Mouse (Mus musculus): ENCODE data around the gene Aars. TPM values are rescaled to one million over a fixed set of nuclear protein-coding genes. Genes with fewer than 3 reads are reported as not detected.
"Not testable (repeated sequence)": the region's sequence is repeated elsewhere in the genome, so short reads cannot be mapped to it uniquely, and the experiment has no call there.

Gene Aars
- polyA plus RNA-seq, 1 experiment from 2014 or later = 75.6 TPM

- H3K27ac ChIP-seq (replicated peaks) = no peak overlapping the region
- 77% methylated on average over 2 of the region's 2 CpGs for WGBS
- no peak for DNase-seq (ENCODE audit: low spot score)
- no peak overlapping the region for H3K4me3 ChIP-seq
- 0 out of 2 replicates have a peak, but pooled peaks cover 2% of the 10 kb centered on the region for H3K9me3 ChIP-seq (replicated peaks)
- no peaks in the 10 kb centered on the region for H3K27me3 ChIP-seq (ENCODE audit: low read depth, poor library complexity, severe bottlenecking)
- H3K4me1 ChIP-seq = peaks cover 38% of the 10 kb centered on the region
- H3K36me3 ChIP-seq = peaks cover 40% of the 10 kb centered on the region
Measured at GRCm38 (mm10) chr8:111058946-111059572, 26.1 kb downstream of the Aars start.

GRCm38 (mm10) chr8:111061688-111062071 lies 28.7 kb downstream of the Aars start:
- no peaks in the 10 kb centered on the region for H3K9me3 ChIP-seq (replicated peaks)
- H3K27me3 ChIP-seq (ENCODE audit: low read depth, poor library complexity, severe bottlenecking) = no peaks in the 10 kb centered on the region
- peaks cover 36% of the 10 kb centered on the region for H3K4me1 ChIP-seq
- peak; percentile 66 for DNase-seq (ENCODE audit: low spot score)
- peak overlapping the region; percentile 84 for H3K27ac ChIP-seq (replicated peaks)
- H3K36me3 ChIP-seq = peaks cover 21% of the 10 kb centered on the region
- WGBS = 1% methylated on average over 14 of the region's 14 CpGs
- peak overlapping the region; percentile 68 for H3K4me3 ChIP-seq

- peak; percentile 89 for DNase-seq (ENCODE audit: low spot score)
- Histone ChIP-seq H3K4me3 (peak overlapping the region; percentile 68), H3K4me1 (peaks cover 31% of the 10 kb centered on the region), H3K9me3 (replicated peaks) (no peaks in the 10 kb centered on the region), H3K27me3 (ENCODE audit: low read depth, poor library complexity, severe bottlenecking) (no peaks in the 10 kb centered on the region), H3K36me3 (peaks cover 20% of the 10 kb centered on the region), H3K27ac (replicated peaks) (peak overlapping the region; percentile 84)
- under 1% methylated on average over 27 of the region's 27 CpGs for WGBS
Measured at GRCm38 (mm10) chr8:111062072-111062757, 29.3 kb downstream of the Aars start.

- Histone ChIP-seq H3K9me3 (replicated peaks) (no peaks in the 10 kb centered on the region), H3K27me3 (ENCODE audit: low read depth, poor library complexity, severe bottlenecking) (no peaks in the 10 kb centered on the region), H3K4me3 (peak overlapping the region; percentile 68), H3K27ac (replicated peaks) (peak overlapping the region; percentile 84), H3K4me1 (peaks cover 24% of the 10 kb centered on the region), H3K36me3 (peaks cover 13% of the 10 kb centered on the region)
- WGBS = 61% methylated on average over 2 of the region's 2 CpGs
- DNase-seq (ENCODE audit: low spot score) = no peak
Measured at GRCm38 (mm10) chr8:111062893-111063292, 29.9 kb downstream of the Aars start.

- no peak for DNase-seq (ENCODE audit: low spot score)
- Histone ChIP-seq H3K4me1 (peaks cover 13% of the 10 kb centered on the region), H3K27ac (replicated peaks) (no peak overlapping the region), H3K4me3 (no peak overlapping the region), H3K9me3 (replicated peaks) (no peaks in the 10 kb centered on the region), H3K36me3 (no peaks in the 10 kb centered on the region), H3K27me3 (ENCODE audit: low read depth, poor library complexity, severe bottlenecking) (no peaks in the 10 kb centered on the region)
- 68% methylated on average over 4 of the region's 4 CpGs for WGBS
Measured at GRCm38 (mm10) chr8:111066308-111066707, 33.4 kb downstream of the Aars start.

- H3K9me3 ChIP-seq (replicated peaks) = no peaks in the 10 kb centered on the region
- peaks cover 7% of the 10 kb centered on the region for H3K4me1 ChIP-seq
- 27% methylated on average over 10 of the region's 10 CpGs for WGBS
- H3K27ac ChIP-seq (replicated peaks) = no peak overlapping the region
- H3K27me3 ChIP-seq (ENCODE audit: low read depth, poor library complexity, severe bottlenecking) = no peaks in the 10 kb centered on the region
- H3K36me3 ChIP-seq = no peaks in the 10 kb centered on the region
- no peak for DNase-seq (ENCODE audit: low spot score)
- H3K4me3 ChIP-seq = no peak overlapping the region
Measured at GRCm38 (mm10) chr8:111067439-111067838, 34.5 kb downstream of the Aars start.

GRCm38 (mm10) chr8:111068660-111069059 lies 35.7 kb downstream of the Aars start:
- not testable (repeated sequence) for H3K36me3 ChIP-seq; H3K9me3 ChIP-seq (replicated peaks); H3K27ac ChIP-seq (replicated peaks); H3K4me1 ChIP-seq; DNase-seq (ENCODE audit: low spot score); H3K4me3 ChIP-seq; H3K27me3 ChIP-seq (ENCODE audit: low read depth, poor library complexity, severe bottlenecking)
- WGBS = 90% methylated on average over 9 of the region's 9 CpGs

- DNase-seq (ENCODE audit: low spot score) = no peak
- no peak overlapping the region for H3K4me3 ChIP-seq
- H3K27me3 ChIP-seq (ENCODE audit: low read depth, poor library complexity, severe bottlenecking) = no peaks in the 10 kb centered on the region
- H3K4me1 ChIP-seq = peaks cover 23% of the 10 kb centered on the region
- 0 out of 2 replicates have a peak overlapping the region, but pooled peaks have one; percentile 13 for H3K27ac ChIP-seq (replicated peaks)
- H3K36me3 ChIP-seq = no peaks in the 10 kb centered on the region
- WGBS = 82% methylated on average over 3 of the region's 3 CpGs
- no peaks in the 10 kb centered on the region for H3K9me3 ChIP-seq (replicated peaks)
Measured at GRCm38 (mm10) chr8:111075926-111076325, 43.0 kb downstream of the Aars start.

GRCm38 (mm10) chr8:111079461-111079860 lies 46.5 kb downstream of the Aars start:
- no peak overlapping the region; the same call in 1 of the 2 replicates for H3K4me3 ChIP-seq
- no peak overlapping the region for H3K27ac ChIP-seq (replicated peaks)
- peaks cover 40% of the 10 kb centered on the region for H3K4me1 ChIP-seq
- no peaks in the 10 kb centered on the region for H3K9me3 ChIP-seq (replicated peaks)
- no peaks in the 10 kb centered on the region for H3K36me3 ChIP-seq
- 71% methylated on average over 5 of the region's 5 CpGs for WGBS
- H3K27me3 ChIP-seq (ENCODE audit: low read depth, poor library complexity, severe bottlenecking) = no peaks in the 10 kb centered on the region
- DNase-seq (ENCODE audit: low spot score) = no peak

- 35% methylated on average over 6 of the region's 6 CpGs for WGBS
- Histone ChIP-seq H3K27ac (replicated peaks) (peak overlapping the region; percentile 46; the same call in 1 of the 2 replicates), H3K4me3 (peak overlapping the region; percentile 14; the same call in 1 of the 2 replicates), H3K36me3 (no peaks in the 10 kb centered on the region), H3K4me1 (peaks cover 40% of the 10 kb centered on the region), H3K9me3 (replicated peaks) (no peaks in the 10 kb centered on the region), H3K27me3 (ENCODE audit: low read depth, poor library complexity, severe bottlenecking) (no peaks in the 10 kb centered on the region)
- DNase-seq (ENCODE audit: low spot score) = peak; percentile 37
Measured at GRCm38 (mm10) chr8:111079861-111080271, 46.9 kb downstream of the Aars start.

GRCm38 (mm10) chr8:111081580-111082258 lies 48.8 kb downstream of the Aars start:
- Histone ChIP-seq H3K36me3 (no peaks in the 10 kb centered on the region), H3K9me3 (replicated peaks) (no peaks in the 10 kb centered on the region), H3K4me1 (peaks cover 40% of the 10 kb centered on the region), H3K27me3 (ENCODE audit: low read depth, poor library complexity, severe bottlenecking) (no peaks in the 10 kb centered on the region), H3K27ac (replicated peaks) (peak overlapping the region; percentile 46), H3K4me3 (peak overlapping the region; percentile 5; the same call in 1 of the 2 replicates)
- WGBS = 47% methylated on average over 12 of the region's 12 CpGs
- DNase-seq (ENCODE audit: low spot score) = no peak

- not testable (repeated sequence) for H3K36me3 ChIP-seq; DNase-seq (ENCODE audit: low spot score); H3K27me3 ChIP-seq (ENCODE audit: low read depth, poor library complexity, severe bottlenecking); H3K9me3 ChIP-seq (replicated peaks); H3K27ac ChIP-seq (replicated peaks); H3K4me3 ChIP-seq
- 87% methylated on average over 5 of the region's 5 CpGs for WGBS
- H3K4me1 ChIP-seq = peaks cover 37% of the 10 kb centered on the region
Measured at GRCm38 (mm10) chr8:111083936-111084335, 51.0 kb downstream of the Aars start.

- Histone ChIP-seq H3K27me3 (ENCODE audit: low read depth, poor library complexity, severe bottlenecking) (no peaks in the 10 kb centered on the region), H3K27ac (replicated peaks) (no peak overlapping the region), H3K4me3 (no peak overlapping the region), H3K4me1 (peaks cover 9% of the 10 kb centered on the region), H3K9me3 (replicated peaks) (no peaks in the 10 kb centered on the region), H3K36me3 (no peaks in the 10 kb centered on the region)
- DNase-seq (ENCODE audit: low spot score) = peak; percentile 80
- 0% methylated on average over 2 of the region's 2 CpGs for WGBS
Measured at GRCm38 (mm10) chr8:111090126-111090525, 57.2 kb downstream of the Aars start.
